8 mouse cellular contexts compared by ENCODE assay signal in the genomic region with DNA sequence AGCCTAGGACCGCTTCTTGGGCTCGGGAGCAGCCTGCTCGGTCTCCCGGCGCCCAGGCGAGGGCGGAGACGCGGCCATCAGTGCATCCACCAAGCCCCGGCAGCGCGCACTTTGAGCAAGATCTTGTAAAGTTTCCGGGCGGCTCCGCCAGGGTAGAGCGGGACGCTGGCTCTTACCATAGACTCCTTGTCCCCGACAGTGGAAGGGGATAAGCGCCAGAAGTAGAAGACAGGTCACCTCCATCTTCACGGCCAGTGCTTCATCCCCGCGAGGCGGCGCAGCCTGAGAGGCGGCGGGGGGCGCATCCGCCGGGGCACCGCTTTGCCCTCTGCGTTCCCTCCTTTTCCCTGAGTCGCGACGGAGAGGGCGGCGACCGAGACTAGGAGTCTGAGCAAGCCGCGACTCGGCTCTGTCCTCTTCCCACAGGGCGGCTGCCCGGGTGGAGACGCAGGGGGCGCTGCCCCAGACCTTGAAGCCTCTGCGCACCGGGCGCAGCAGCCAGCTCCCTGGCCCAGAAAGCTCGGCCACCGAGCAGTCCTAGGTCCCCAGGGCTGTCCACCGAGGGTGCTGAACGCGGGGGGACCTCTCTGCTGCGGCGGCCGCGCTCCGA.
DNase-seq lines count a peak whose midpoint lies in the region; ATAC-seq and TF ChIP-seq lines count a peak whose summit lies in the region.

No protein-coding gene starts in this region.

- ATAC-seq in forebrain, embryonic 13.5 days = no peak
- ATAC-seq in hindbrain, postnatal 0 days = no peak; the same call in 1 of the 2 replicates
- peak; percentile 51 for ATAC-seq in lung, embryonic 14.5 days (ENCODE audit: insufficient read depth)

- peaks cover 14% of the 10 kb centered on the region for H3K4me1 ChIP-seq in lung, adult 2 months (ENCODE audit: control insufficient read depth, insufficient read depth, low read length)
- peaks cover 76% of the 10 kb centered on the region for H3K4me1 ChIP-seq in forebrain, embryonic 13.5 days
- H3K4me1 ChIP-seq in hindbrain, postnatal 0 days (ENCODE audit: insufficient read depth, low read length) = peaks cover 31% of the 10 kb centered on the region
- H3K4me1 ChIP-seq in lung, embryonic 14.5 days (ENCODE audit: insufficient read depth) = peaks cover 9% of the 10 kb centered on the region; the same call in 1 of the 2 replicates

- TF ChIP-seq POLR2A in lung, adult 2 months (IDR thresholded peaks at IDR 0.05; ENCODE audit: borderline replicate concordance, extremely low read depth, low read depth, low read length) = no peak

- peak; percentile 29 for DNase-seq in lung, adult 2 months
- DNase-seq in lung, postnatal 25 days (ENCODE audit: low spot score) = no peak
- DNase-seq in adrenal gland, postnatal 14 days = peak; percentile 48
- DNase-seq in hindbrain, postnatal 0 days (ENCODE audit: low spot score) = peak; percentile 62
- peak; percentile 79 for DNase-seq in lung, embryonic 14.5 days
- peak; percentile 77 for DNase-seq in retina, embryonic 14.5 days (ENCODE audit: low spot score)
- no peak for DNase-seq in spleen, adult 12 weeks (ENCODE audit: low spot score)

- peak overlapping the region; percentile 95 for H3K4me2 ChIP-seq in forebrain, embryonic 13.5 days
- peak overlapping the region; percentile 93 for H3K4me2 ChIP-seq in hindbrain, postnatal 0 days (ENCODE audit: low read depth, low read length)
- peak overlapping the region; percentile 92 for H3K4me2 ChIP-seq in lung, embryonic 14.5 days

- no peak for TF ChIP-seq CTCF in lung, adult 2 months (IDR thresholded peaks at IDR 0.05; ENCODE audit: insufficient read depth, low read length)
- TF ChIP-seq CTCF in hindbrain, postnatal 0 days (IDR thresholded peaks at IDR 0.05; ENCODE audit: low read depth) = peak; percentile 21; the same call in 1 of the 2 replicates
- TF ChIP-seq CTCF in lung, embryonic 14.5 days (IDR thresholded peaks at IDR 0.05; ENCODE audit: low read depth) = peak; percentile 55

- no peaks in the 10 kb centered on the region for H3K9me3 ChIP-seq in forebrain, embryonic 13.5 days (replicated peaks)
- H3K9me3 ChIP-seq in hindbrain, postnatal 0 days (ENCODE audit: low read length) = no peaks in the 10 kb centered on the region
- H3K9me3 ChIP-seq in lung, embryonic 14.5 days (ENCODE audit: low read depth, low read length) = no peaks in the 10 kb centered on the region

- H3K9ac ChIP-seq in forebrain, embryonic 13.5 days = peak overlapping the region; percentile 91
- peak overlapping the region; percentile 59 for H3K9ac ChIP-seq in hindbrain, postnatal 0 days (replicated peaks; ENCODE audit: low read length)
- peak overlapping the region; percentile 63 for H3K9ac ChIP-seq in lung, embryonic 14.5 days

- peaks cover 39% of the 10 kb centered on the region for H3K27me3 ChIP-seq in forebrain, embryonic 13.5 days
- no peaks in the 10 kb centered on the region for H3K27me3 ChIP-seq in hindbrain, postnatal 0 days (ENCODE audit: insufficient read depth, low read length)
- peaks cover 77% of the 10 kb centered on the region for H3K27me3 ChIP-seq in lung, embryonic 14.5 days (ENCODE audit: insufficient read depth, low read length)

- WGBS in lung, adult 2 months = under 1% methylated on average over 57 of the region's 57 CpGs
- under 1% methylated on average over 57 of the region's 57 CpGs for WGBS in forebrain, embryonic 13.5 days
- WGBS in hindbrain, postnatal 0 days = under 1% methylated on average over 45 of the region's 57 CpGs
- 0% methylated on average over 57 of the region's 57 CpGs for WGBS in lung, embryonic 14.5 days

- peak overlapping the region; percentile 45 for H3K4me3 ChIP-seq in lung, adult 2 months (replicated peaks; ENCODE audit: extremely low read depth, low read depth, low read length)
- peak overlapping the region; percentile 72 for H3K4me3 ChIP-seq in forebrain, embryonic 13.5 days
- H3K4me3 ChIP-seq in hindbrain, postnatal 0 days (ENCODE audit: low read length) = peak overlapping the region; percentile 62
- peak overlapping the region; percentile 65 for H3K4me3 ChIP-seq in lung, embryonic 14.5 days (ENCODE audit: low read depth, low read length)

- peak overlapping the region; percentile 94 for H3K27ac ChIP-seq in forebrain, embryonic 13.5 days
- peak overlapping the region; percentile 86 for H3K27ac ChIP-seq in hindbrain, postnatal 0 days
- H3K27ac ChIP-seq in lung, embryonic 14.5 days (ENCODE audit: low read depth) = peak overlapping the region; percentile 82

- no peaks in the 10 kb centered on the region for H3K36me3 ChIP-seq in forebrain, embryonic 13.5 days (ENCODE audit: poor library complexity, severe bottlenecking)
- no peaks in the 10 kb centered on the region for H3K36me3 ChIP-seq in hindbrain, postnatal 0 days (ENCODE audit: insufficient read depth, low read length)
- H3K36me3 ChIP-seq in lung, embryonic 14.5 days (ENCODE audit: insufficient read depth) = no peaks in the 10 kb centered on the region

Comparison
In these comparisons a context has a peak if more than half of its experiments do, and no peak if none do; other contexts are left out.
1. DNase-seq: peak in lung, adult 2 months (single experiment), adrenal gland, postnatal 14 days (single experiment), hindbrain, postnatal 0 days (single experiment), lung, embryonic 14.5 days (single experiment) and retina, embryonic 14.5 days (single experiment); none in lung, postnatal 25 days (single experiment) and spleen, adult 12 weeks (single experiment).
2. Peak in every context shown above with its lines, with median percentiles within 50 percentile points of each other: H3K4me3 ChIP-seq, H3K27ac ChIP-seq, H3K4me2 ChIP-seq and H3K9ac ChIP-seq.